In genomic region chr3:107833872-107834341, GRCm38 (mm10) we compare ENCODE assay signal across 13 mouse cellular contexts. TPM values are rescaled to one million over a fixed set of nuclear protein-coding genes. Genes with fewer than 3 reads are reported as not detected.
DNase-seq lines count a peak whose midpoint lies in the region; ATAC-seq lines count a peak whose summit lies in the region.
"Had no signal": no experiment of that assay in that cellular context is flagged by ENCODE, and none has a peak within 500 bp of the region (broad histone marks: within the 10 kb centered on the region; RNA-seq: fewer than 3 reads in every experiment).

No protein-coding gene starts in this region.

- 25% methylated on average over 4 of the region's 4 CpGs for WGBS in hindbrain, embryonic 11.5 days
- WGBS in midbrain, embryonic 13.5 days: 13% methylated on average over 4 of the region's 4 CpGs

- H3K27me3 ChIP-seq in hindbrain, embryonic 11.5 days (ENCODE audit: control insufficient read depth, insufficient read depth, low read length): no peaks in the 10 kb centered on the region
- H3K27me3 ChIP-seq in midbrain, embryonic 13.5 days: no peaks in the 10 kb centered on the region

- H3K9me3 ChIP-seq in hindbrain, embryonic 11.5 days (ENCODE audit: control insufficient read depth, low read length): no peaks in the 10 kb centered on the region
- no peaks in the 10 kb centered on the region for H3K9me3 ChIP-seq in midbrain, embryonic 13.5 days

- H3K4me3 ChIP-seq in hindbrain, embryonic 11.5 days (ENCODE audit: low read depth, low read length): no peak overlapping the region
- no peak overlapping the region for H3K4me3 ChIP-seq in midbrain, embryonic 13.5 days (replicated peaks)
- H3K4me3 ChIP-seq: erythroblast, embryonic 14.5 days had no signal

- H3K36me3 ChIP-seq in hindbrain, embryonic 11.5 days (ENCODE audit: control insufficient read depth, insufficient read depth, low read length): no peaks in the 10 kb centered on the region
- H3K36me3 ChIP-seq in midbrain, embryonic 13.5 days: no peaks in the 10 kb centered on the region

- peak; percentile 18 for DNase-seq in cerebellum, adult 9-11 months
- no peak for DNase-seq in cerebellum, postnatal 36 days
- DNase-seq in embryo, embryonic 11 days: peak; percentile 67
- DNase-seq in hindbrain, embryonic 11.5 days (ENCODE audit: low spot score): peak; percentile 61
- DNase-seq in B cell, adult 2 months: no peak
- DNase-seq in left cerebral cortex, adult 18-20 months (ENCODE audit: low spot score in 2 of 2): no peak
- DNase-seq in urinary bladder, postnatal 25 days (ENCODE audit: low spot score): no peak
- DNase-seq: kidney, adult 8-10 months; lung, postnatal 10 days had no signal

- H3K27ac ChIP-seq in hindbrain, embryonic 11.5 days (ENCODE audit: low read depth, low read length): peak overlapping the region; percentile 17; the same call in 1 of the 2 replicates
- peak overlapping the region; percentile 55; the same call in 1 of the 2 replicates for H3K27ac ChIP-seq in midbrain, embryonic 13.5 days

- H3K4me2 ChIP-seq in hindbrain, embryonic 11.5 days (replicated peaks; ENCODE audit: low read depth, low read length): no peak overlapping the region
- no peak overlapping the region for H3K4me2 ChIP-seq in midbrain, embryonic 13.5 days (replicated peaks)

- ATAC-seq in hindbrain, embryonic 11.5 days (ENCODE audit: low FRiP score): peak; percentile 81
- peak; percentile 84 for ATAC-seq in midbrain, embryonic 13.5 days

- H3K9ac ChIP-seq in hindbrain, embryonic 11.5 days (ENCODE audit: low read depth, low read length): no peak overlapping the region
- no peak overlapping the region for H3K9ac ChIP-seq in midbrain, embryonic 13.5 days (replicated peaks)

- peaks cover 2% of the 10 kb centered on the region; the same call in 1 of the 2 replicates for H3K4me1 ChIP-seq in hindbrain, embryonic 11.5 days (replicated peaks; ENCODE audit: control insufficient read depth, insufficient read depth, low read length)
- peaks cover 29% of the 10 kb centered on the region for H3K4me1 ChIP-seq in midbrain, embryonic 13.5 days (replicated peaks)

RNA-seq across cellular contexts. Expression of gene Eps8l3, which starts 43.1 kb away (rescaled TPM):
- not detected in 2 replicates for polyA plus RNA-seq in hindbrain, embryonic 11.5 days (2014; fragmentation: Nextera tagmentation; extraction: Ambion mirVana)
- polyA plus RNA-seq in midbrain, embryonic 13.5 days (2015; fragmentation: Nextera tagmentation; extraction: Ambion mirVana): 0.36 TPM in 1 of 2 replicates, not detected in the other
- not detected for total RNA-seq in left cerebral cortex, adult 18-20 months (2021)
- total RNA-seq: left cerebral cortex, postnatal 10 days had no signal
- polyA plus RNA-seq: erythroblast, embryonic 14.5 days; heart, embryonic 14.5 days had no signal

Comparison
In these comparisons a context has a peak if more than half of its experiments do, and no peak if none do; other contexts are left out.
1. DNase-seq: peak in cerebellum, adult 9-11 months (single experiment), embryo, embryonic 11 days (single experiment) and hindbrain, embryonic 11.5 days (single experiment); none in cerebellum, postnatal 36 days (0 of 2), B cell, adult 2 months (0 of 2), left cerebral cortex, adult 18-20 months (0 of 2) and urinary bladder, postnatal 25 days (single experiment).